Mouse (Mus musculus) CD8-positive naive resting alpha-beta T cell, adult 2 months (primary cell): Measurements from ENCODE around the gene Zfp74.
"Not testable (repeated sequence)": the region's sequence is repeated elsewhere in the genome, so short reads cannot be mapped to it uniquely, and the experiment has no call there.

Experiments used
- DNase-seq, 2 experiments: peaks; one replicate each; pipeline ENCODE4 v3.0.0; 2022; ENCODE audit warnings: low read depth in 2 of 2, low spot score in 2 of 2

Zfp74 gene

GRCm38 (mm10) chr7:29953513-29954401 is at the start of gene Zfp74:
Zfp74 (minus strand) TSS chr7:29954089.
- DNase-seq = peak; percentile 60 to 70

GRCm38 (mm10) chr7:30000601-30001000 is 46.7 kb upstream of the Zfp74 start:
- no peak for DNase-seq

- no peak for DNase-seq
Observed at GRCm38 (mm10) chr7:29995134-29995533, 41.2 kb upstream of the Zfp74 start.

GRCm38 (mm10) chr7:29993340-29993739 is 39.5 kb upstream of the Zfp74 start:
- no peak for DNase-seq

- no peak for DNase-seq
Observed at GRCm38 (mm10) chr7:29992698-29993097, 38.8 kb upstream of the Zfp74 start.

GRCm38 (mm10) chr7:29989031-29989430 is 35.1 kb upstream of the Zfp74 start:
- no peak for DNase-seq

- DNase-seq = no peak
Observed at GRCm38 (mm10) chr7:29987551-29987950, 33.7 kb upstream of the Zfp74 start.

GRCm38 (mm10) chr7:29986101-29986500 is 32.2 kb upstream of the Zfp74 start:
- no peak for DNase-seq

- DNase-seq = peak; percentile 57 to 68
Observed at GRCm38 (mm10) chr7:29983690-29984380, 29.9 kb upstream of the Zfp74 start, which contains the start of gene Zfp568. Zfp568 (plus strand) TSS chr7:29983955.

- no peak for DNase-seq
Observed at GRCm38 (mm10) chr7:29983340-29983689, 29.4 kb upstream of the Zfp74 start.

GRCm38 (mm10) chr7:29982931-29983330 is 29.0 kb upstream of the Zfp74 start:
- DNase-seq = no peak

GRCm38 (mm10) chr7:29982341-29982740 is 28.5 kb upstream of the Zfp74 start:
- DNase-seq = no peak

GRCm38 (mm10) chr7:29981860-29982259 is 28.0 kb upstream of the Zfp74 start:
- DNase-seq = no peak

GRCm38 (mm10) chr7:29981455-29981854 is 27.6 kb upstream of the Zfp74 start:
- peak in 1 of 2 experiments; percentile 6 for DNase-seq

GRCm38 (mm10) chr7:29980761-29981160 is 26.9 kb upstream of the Zfp74 start:
- DNase-seq = no peak

- DNase-seq = no peak
Observed at GRCm38 (mm10) chr7:29970686-29971085, 16.8 kb upstream of the Zfp74 start.

GRCm38 (mm10) chr7:29965115-29965810 is 11.4 kb upstream of the Zfp74 start:
- not testable (repeated sequence) for DNase-seq

GRCm38 (mm10) chr7:29959004-29959403 is 5.1 kb upstream of the Zfp74 start:
- DNase-seq = no peak

- no peak for DNase-seq
Observed at GRCm38 (mm10) chr7:29958125-29958724, 4.3 kb upstream of the Zfp74 start.

- DNase-seq = no peak
Observed at GRCm38 (mm10) chr7:29956257-29956656, 2.4 kb upstream of the Zfp74 start.

- DNase-seq = peak; percentile 4 to 28
Observed at GRCm38 (mm10) chr7:29954731-29955130, 842 bp upstream of the Zfp74 start.
